ENCODE assay signal across 8 mouse cellular contexts in genomic region chr3:28781848-28782247, GRCm38 (mm10). TPM values are rescaled to one million over a fixed set of nuclear protein-coding genes. Genes with fewer than 3 reads are reported as not detected.
A peak's percentile ranks its signal among the peaks of the same experiment; 100 is the strongest.
DNase-seq lines count a peak whose midpoint lies in the region; ATAC-seq and TF ChIP-seq lines count a peak whose summit lies in the region.

No protein-coding gene starts in this region.

- no peak for ATAC-seq in embryonic facial prominence, embryonic 13.5 days (ENCODE audit: insufficient number of reproducible peaks, insufficient read depth, low FRiP score, low TSS enrichment, low read depth)
- no peak for ATAC-seq in intestine, embryonic 16.5 days
- ATAC-seq in neural tube, embryonic 14.5 days (ENCODE audit: low read depth): no peak

- H3K4me1 ChIP-seq in embryonic facial prominence, embryonic 13.5 days: peaks cover 7% of the 10 kb centered on the region; the same call in 1 of the 2 replicates
- 0 out of 2 replicates have a peak, but pooled peaks cover 4% of the 10 kb centered on the region for H3K4me1 ChIP-seq in intestine, embryonic 16.5 days (ENCODE audit: control insufficient read depth, insufficient read depth, low read length)
- no peaks in the 10 kb centered on the region for H3K4me1 ChIP-seq in neural tube, embryonic 14.5 days (ENCODE audit: control insufficient read depth, insufficient read depth, low read length)

- peak overlapping the region; percentile 91 for H3K4me3 ChIP-seq in layer of hippocampus, adult 2 months
- H3K4me3 ChIP-seq in embryonic facial prominence, embryonic 13.5 days: peak overlapping the region; percentile 82
- H3K4me3 ChIP-seq in intestine, embryonic 16.5 days (ENCODE audit: low read length): peak overlapping the region; percentile 73
- peak overlapping the region; percentile 77 for H3K4me3 ChIP-seq in neural tube, embryonic 14.5 days (ENCODE audit: low read depth, low read length)

- no peak for TF ChIP-seq CTCF in layer of hippocampus, adult 2 months (conservative IDR thresholded peaks at IDR 0.05)

- no peaks in the 10 kb centered on the region for H3K27me3 ChIP-seq in embryonic facial prominence, embryonic 13.5 days
- H3K27me3 ChIP-seq in intestine, embryonic 16.5 days (replicated peaks; ENCODE audit: control insufficient read depth, insufficient read depth, low read length): no peaks in the 10 kb centered on the region
- no peaks in the 10 kb centered on the region for H3K27me3 ChIP-seq in neural tube, embryonic 14.5 days (ENCODE audit: control insufficient read depth, insufficient read depth, low read length)

- no peak for DNase-seq in layer of hippocampus, adult 2 months (ENCODE audit: low spot score in 2 of 2)
- no peak for DNase-seq in layer of hippocampus, postnatal 36 days
- DNase-seq in urinary bladder, postnatal 36 days (ENCODE audit: low spot score in 2 of 2): no peak
- DNase-seq in ovary, adult 18-20 months (ENCODE audit: low spot score): no peak
- DNase-seq in gastrocnemius, postnatal 36 days: no peak

- H3K27ac ChIP-seq in layer of hippocampus, adult 2 months: no peak overlapping the region
- no peak overlapping the region for H3K27ac ChIP-seq in embryonic facial prominence, embryonic 13.5 days
- H3K27ac ChIP-seq in intestine, embryonic 16.5 days (ENCODE audit: low read length): no peak overlapping the region
- H3K27ac ChIP-seq in neural tube, embryonic 14.5 days (ENCODE audit: low read depth, low read length): no peak overlapping the region

- WGBS in embryonic facial prominence, embryonic 13.5 days: 14% methylated on average over 14 of the region's 14 CpGs
- WGBS in intestine, embryonic 16.5 days: 25% methylated on average over 14 of the region's 14 CpGs
- WGBS in neural tube, embryonic 14.5 days: 17% methylated on average over 14 of the region's 14 CpGs

- no peaks in the 10 kb centered on the region for H3K36me3 ChIP-seq in embryonic facial prominence, embryonic 13.5 days
- H3K36me3 ChIP-seq in intestine, embryonic 16.5 days (ENCODE audit: control insufficient read depth, insufficient read depth, low read length): no peaks in the 10 kb centered on the region
- no peaks in the 10 kb centered on the region for H3K36me3 ChIP-seq in neural tube, embryonic 14.5 days (ENCODE audit: control insufficient read depth, insufficient read depth, low read length)

- peak overlapping the region; percentile 96 for H3K4me2 ChIP-seq in embryonic facial prominence, embryonic 13.5 days
- H3K4me2 ChIP-seq in intestine, embryonic 16.5 days (ENCODE audit: low read depth, low read length): peak overlapping the region; percentile 99
- H3K4me2 ChIP-seq in neural tube, embryonic 14.5 days (ENCODE audit: low read depth, low read length): peak overlapping the region; percentile 97

- intact Hi-C loops in gastrocnemius, postnatal 36 days (cut with DNase I): no loop called here

- H3K9me3 ChIP-seq in embryonic facial prominence, embryonic 13.5 days: no peaks in the 10 kb centered on the region
- H3K9me3 ChIP-seq in intestine, embryonic 16.5 days (ENCODE audit: control insufficient read depth, low read length): no peaks in the 10 kb centered on the region
- no peaks in the 10 kb centered on the region for H3K9me3 ChIP-seq in neural tube, embryonic 14.5 days (ENCODE audit: control insufficient read depth, low read length)

- H3K9ac ChIP-seq in embryonic facial prominence, embryonic 13.5 days: peak overlapping the region; percentile 87
- H3K9ac ChIP-seq in intestine, embryonic 16.5 days (ENCODE audit: low read depth, low read length): peak overlapping the region; percentile 78
- H3K9ac ChIP-seq in neural tube, embryonic 14.5 days (replicated peaks; ENCODE audit: low read depth, low read length): peak overlapping the region; percentile 66

RNA-seq across cellular contexts. Expression of gene Eif5a2, which starts 0.8 kb away (rescaled TPM):
- 10 to 100 TPM; 30.5 to 31.8 TPM for total RNA-seq in layer of hippocampus, adult 2 months (2021)
- 10 to 100 TPM; 29.0 to 33.4 TPM for total RNA-seq in layer of hippocampus, postnatal 36 days (2021)
- polyA plus RNA-seq in embryonic facial prominence, embryonic 13.5 days (2015; fragmentation: Nextera tagmentation; extraction: Ambion mirVana): 8.4 and 9.8 TPM in 2 replicates
- polyA plus RNA-seq in intestine, embryonic 16.5 days (2015; fragmentation: Nextera tagmentation; extraction: Ambion mirVana): 3.0 and 3.5 TPM in 2 replicates
- polyA plus RNA-seq in neural tube, embryonic 14.5 days (2014; fragmentation: Nextera tagmentation; extraction: Ambion mirVana): 13.6 and 18.0 TPM in 2 replicates
- under 1 TPM; 0.64 to 0.72 TPM for total RNA-seq in gastrocnemius, postnatal 36 days (2021)

RNA-seq across cellular contexts. Expression of gene Rpl22l1, which starts 23.4 kb away (rescaled TPM):
- 100 to 1,000 TPM; 200 to 208 TPM for total RNA-seq in layer of hippocampus, adult 2 months (2021)
- 100 to 1,000 TPM; 190 to 201 TPM for total RNA-seq in layer of hippocampus, postnatal 36 days (2021)
- 472 and 510 TPM in 2 replicates for polyA plus RNA-seq in embryonic facial prominence, embryonic 13.5 days (2015; fragmentation: Nextera tagmentation; extraction: Ambion mirVana)
- 324 and 343 TPM in 2 replicates for polyA plus RNA-seq in intestine, embryonic 16.5 days (2015; fragmentation: Nextera tagmentation; extraction: Ambion mirVana)
- 256 and 280 TPM in 2 replicates for polyA plus RNA-seq in neural tube, embryonic 14.5 days (2014; fragmentation: Nextera tagmentation; extraction: Ambion mirVana)
- total RNA-seq in gastrocnemius, postnatal 36 days (2021): 100 to 1,000 TPM; 130 to 152 TPM

Comparison
In these comparisons a context has a peak if more than half of its experiments do, and no peak if none do; other contexts are left out.
1. RNA of gene Eif5a2, which starts 0.8 kb away (total RNA-seq): 29.0 to 33.4 TPM in layer of hippocampus, postnatal 36 days and 30.5 to 31.8 TPM in layer of hippocampus, adult 2 months; 0.64 to 0.72 TPM in gastrocnemius, postnatal 36 days; every median in the first group is over 10 times any median in the second.
2. Peak in every context shown above with its lines, with median percentiles within 50 percentile points of each other: H3K4me3 ChIP-seq, H3K4me2 ChIP-seq and H3K9ac ChIP-seq.